9 mouse cellular contexts compared by ENCODE assay signal in the genomic region with DNA sequence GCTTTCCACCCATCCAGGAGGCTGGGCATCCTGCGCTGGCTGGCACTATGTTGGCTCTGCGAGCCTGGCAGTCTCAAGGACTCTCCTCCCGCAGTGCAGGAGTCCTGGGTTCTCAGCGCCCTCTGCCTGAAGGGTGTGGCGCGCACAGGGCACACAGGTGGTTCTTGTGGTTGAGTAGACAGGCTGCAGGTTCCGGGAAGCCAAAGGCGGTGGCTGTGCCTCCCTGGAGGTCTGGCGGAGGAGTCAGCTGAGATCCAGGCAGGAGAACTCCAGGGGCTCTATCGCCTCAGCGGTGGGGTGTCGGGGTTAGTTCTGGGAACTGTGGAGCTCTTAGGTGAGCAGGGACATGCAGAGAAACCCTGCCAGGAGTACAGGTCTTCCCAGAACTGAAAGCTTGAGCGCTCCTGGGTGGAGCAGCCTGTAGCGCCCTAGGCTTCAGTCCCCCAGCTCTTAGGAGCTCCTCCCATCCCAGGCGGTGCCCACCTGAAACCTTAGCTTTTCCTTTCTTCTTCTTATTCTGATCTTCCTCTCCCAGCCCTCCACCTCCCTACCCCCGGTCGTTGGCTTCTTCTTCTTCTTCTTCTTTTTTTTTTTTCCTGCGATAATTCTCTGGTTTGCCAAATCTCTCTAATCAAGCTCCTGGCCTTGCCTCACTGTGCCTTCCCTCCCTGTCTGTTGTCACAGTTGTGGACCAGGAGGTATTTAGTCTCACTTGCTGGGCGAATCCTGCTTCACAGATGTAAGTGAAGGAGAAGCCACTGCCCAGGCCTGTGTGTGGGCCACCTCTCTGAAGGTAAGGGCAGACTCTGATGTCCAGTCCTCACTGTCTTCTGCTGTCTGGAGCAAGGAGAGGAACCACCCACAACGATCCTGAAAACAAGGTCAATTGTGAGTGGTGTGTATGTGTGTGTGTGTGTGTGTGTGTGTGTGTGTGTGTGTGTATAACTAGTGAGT. TPM values are rescaled to one million over a fixed set of nuclear protein-coding genes. Genes with fewer than 3 reads are reported as not detected.
DNase-seq lines count a peak whose midpoint lies in the region.
"Had no signal": no experiment of that assay in that cellular context is flagged by ENCODE, and none has a peak within 500 bp of the region (broad histone marks: within the 10 kb centered on the region; RNA-seq: fewer than 3 reads in every experiment).

Il18r1 (plus strand) TSS at position 76 of the 954 bp plus-strand sequence.

- DNase-seq in 3T3-L1 (ENCODE audit: low read depth, low spot score): peak; percentile 20
- peak; percentile 37 for DNase-seq in ES-CJ7 (ENCODE audit: low read depth, low spot score)
- DNase-seq in kidney, adult 8-10 months: peak; percentile 13 to 15
- peak; percentile 88 for DNase-seq in lung, postnatal 36 days
- peak; percentile 67 for DNase-seq in thymus, postnatal 0 days (ENCODE audit: low spot score)
- no peak for DNase-seq in gastrocnemius, postnatal 10 days
- DNase-seq in layer of hippocampus, adult 9-10 months (ENCODE audit: low spot score): no peak
- DNase-seq in retina, postnatal 1 day: no peak

RNA-seq across cellular contexts. Expression of gene Il18r1, which starts in this region (rescaled TPM):
- 2.2 and 3.9 TPM in 2 replicates for polyA plus RNA-seq in thymus, postnatal 0 days (2015; fragmentation: Nextera tagmentation; extraction: Ambion mirVana)
- total RNA-seq in gastrocnemius, postnatal 10 days (2021): under 1 TPM in 1 of 2 experiments, not detected in 1; 0.09 TPM
- polyA plus RNA-seq: neural tube, embryonic 12.5 days had no signal

Comparison
In these comparisons a context has a peak if more than half of its experiments do, and no peak if none do; other contexts are left out.
1. DNase-seq: peak in 3T3-L1 (single experiment), ES-CJ7 (single experiment), kidney, adult 8-10 months (2 of 2), lung, postnatal 36 days (single experiment) and thymus, postnatal 0 days (single experiment); none in gastrocnemius, postnatal 10 days (single experiment), layer of hippocampus, adult 9-10 months (single experiment) and retina, postnatal 1 day (single experiment).